Comparison of ENCODE assay signal across 8 mouse cellular contexts in genomic region chr8:26848955-26849684, GRCm38 (mm10).
DNase-seq lines count a peak whose midpoint lies in the region; ATAC-seq and TF ChIP-seq lines count a peak whose summit lies in the region.

No protein-coding gene starts in this region.

- 69% methylated on average over 19 of the region's 19 CpGs for WGBS in heart, embryonic 13.5 days
- 81% methylated on average over 19 of the region's 19 CpGs for WGBS in limb, embryonic 10.5 days
- 65% methylated on average over 19 of the region's 19 CpGs for WGBS in kidney, embryonic 14.5 days

- no peaks in the 10 kb centered on the region for H3K36me3 ChIP-seq in CH12.LX (replicated peaks in 1 of 2; ENCODE audit: control insufficient read depth in 1 of 2, insufficient read depth in 1 of 2, low read length in 1 of 2)
- H3K36me3 ChIP-seq in heart, embryonic 13.5 days: no peaks in the 10 kb centered on the region
- H3K36me3 ChIP-seq in limb, embryonic 10.5 days: no peaks in the 10 kb centered on the region
- H3K36me3 ChIP-seq in kidney, embryonic 14.5 days (ENCODE audit: control insufficient read depth, insufficient read depth, low read length): no peaks in the 10 kb centered on the region

- ATAC-seq in heart, embryonic 13.5 days (ENCODE audit: extremely low read depth, insufficient number of reproducible peaks, low FRiP score, low TSS enrichment): no peak
- ATAC-seq in kidney, embryonic 14.5 days (ENCODE audit: low FRiP score, low TSS enrichment): no peak

- no peaks in the 10 kb centered on the region for H3K9me3 ChIP-seq in CH12.LX (replicated peaks; ENCODE audit: low read length)
- H3K9me3 ChIP-seq in heart, embryonic 13.5 days: no peaks in the 10 kb centered on the region
- H3K9me3 ChIP-seq in limb, embryonic 10.5 days (replicated peaks): no peaks in the 10 kb centered on the region
- H3K9me3 ChIP-seq in kidney, embryonic 14.5 days (ENCODE audit: control insufficient read depth, low read length): no peaks in the 10 kb centered on the region

- H3K4me3 ChIP-seq in CH12.LX (replicated peaks in 1 of 3; ENCODE audit: low read depth in 2 of 3, low read length in 2 of 3, poor library complexity in 1 of 3): peak overlapping the region in 2 of 3 experiments; percentile 2
- H3K4me3 ChIP-seq in heart, embryonic 13.5 days: no peak overlapping the region
- H3K4me3 ChIP-seq in limb, embryonic 10.5 days: no peak overlapping the region
- no peak overlapping the region for H3K4me3 ChIP-seq in kidney, embryonic 14.5 days (ENCODE audit: low read length)

- TF ChIP-seq EP300 in CH12.LX (IDR thresholded peaks at IDR 0.05; ENCODE audit: low read length): peak; percentile 76

- in situ Hi-C loops in CH12.LX (cut with MboI; ENCODE audit: low pct_ligation_motif_present, low pct_unique_long_range_greater_than_20kb, low sequenced_read_pairs): loop anchor here (10.0 kb wide), 1 partner anchor 126 kb away; the partner anchor contains the start of gene Zfp703

- TF ChIP-seq RAD21 in CH12.LX (IDR thresholded peaks at IDR 0.05; ENCODE audit: low read depth, low read length): no peak

- H3K4me2 ChIP-seq in CH12.LX (ENCODE audit: insufficient read depth, low read depth, poor library complexity, severe bottlenecking): peak overlapping the region; percentile 78
- no peak overlapping the region for H3K4me2 ChIP-seq in heart, embryonic 13.5 days
- no peak overlapping the region for H3K4me2 ChIP-seq in kidney, embryonic 14.5 days (replicated peaks; ENCODE audit: low read depth, low read length)

- no peaks in the 10 kb centered on the region for H3K27me3 ChIP-seq in CH12.LX (replicated peaks)
- peaks cover 15% of the 10 kb centered on the region; the same call in 1 of the 2 replicates for H3K27me3 ChIP-seq in heart, embryonic 13.5 days (replicated peaks)
- H3K27me3 ChIP-seq in limb, embryonic 10.5 days (ENCODE audit: low read depth, poor library complexity, severe bottlenecking): peaks cover 36% of the 10 kb centered on the region
- H3K27me3 ChIP-seq in kidney, embryonic 14.5 days (ENCODE audit: control insufficient read depth, insufficient read depth, low read length): no peaks in the 10 kb centered on the region

- intact Hi-C loops in heart, postnatal 25 days (cut with DNase I): loop anchor here (5.0 kb wide), 1 partner anchor 128 kb away; the partner anchor contains the start of gene Zfp703

- peaks cover 28 to 66% of the 10 kb centered on the region in 2 experiments for H3K4me1 ChIP-seq in CH12.LX (ENCODE audit: control insufficient read depth in 1 of 2, insufficient read depth in 2 of 2)
- H3K4me1 ChIP-seq in heart, embryonic 13.5 days: peaks cover 26% of the 10 kb centered on the region
- H3K4me1 ChIP-seq in limb, embryonic 10.5 days: peaks cover 96% of the 10 kb centered on the region
- H3K4me1 ChIP-seq in kidney, embryonic 14.5 days (ENCODE audit: control insufficient read depth, insufficient read depth, low read length): peaks cover 32% of the 10 kb centered on the region

- dilution Hi-C loops in CH12.LX (cut with MboI; ENCODE audit: extremely low pct_ligation_motif_present, extremely low pct_unique_long_range_greater_than_20kb, low sequenced_read_pairs): no loop called here

- H3K27ac ChIP-seq in CH12.LX (ENCODE audit: insufficient read depth, low read depth): no peak overlapping the region
- H3K27ac ChIP-seq in heart, embryonic 13.5 days (replicated peaks): no peak overlapping the region
- H3K27ac ChIP-seq in limb, embryonic 10.5 days: peak overlapping the region; percentile 75
- no peak overlapping the region for H3K27ac ChIP-seq in kidney, embryonic 14.5 days (ENCODE audit: low read depth, low read length)

- H3K79me2 ChIP-seq in CH12.LX (replicated peaks; ENCODE audit: control insufficient read depth, extremely low read depth, insufficient read depth, poor library complexity, severe bottlenecking): no peaks in the 10 kb centered on the region

- no peak overlapping the region for H3K9ac ChIP-seq in CH12.LX (ENCODE audit: insufficient read depth, low read depth)
- 0 out of 2 replicates have a peak overlapping the region, but pooled peaks have one; percentile 11 for H3K9ac ChIP-seq in heart, embryonic 13.5 days
- no peak overlapping the region for H3K9ac ChIP-seq in kidney, embryonic 14.5 days (ENCODE audit: low read depth, low read length)

- DNase-seq in heart, adult 18-20 months: peak; percentile 68 to 78
- DNase-seq in heart, postnatal 25 days (ENCODE audit: low spot score): no peak
- DNase-seq in CH12.LX (ENCODE audit: extremely low read depth): peak; percentile 51
- peak; percentile 34 for DNase-seq in limb, embryonic 10.5 days (ENCODE audit: low spot score)
- no peak for DNase-seq in spleen, adult 18-20 months
- DNase-seq in embryo, embryonic 11 days: no peak

- TF ChIP-seq CTCF in CH12.LX (conservative IDR thresholded peaks at IDR 0.05 in 1 of 2, IDR thresholded peaks at IDR 0.05 in 1 of 2; ENCODE audit: low read depth in 2 of 2, low read length in 2 of 2): no peak

- TF ChIP-seq POLR2A in CH12.LX (IDR thresholded peaks at IDR 0.05; ENCODE audit: low read depth, low read length): no peak

TF ChIP-seq in CH12.LX, 34 proteins besides CTCF, POLR2A, EP300 and RAD21:
- TF ChIP-seq JUND (conservative IDR thresholded peaks at IDR 0.05; ENCODE audit: low read depth, low read length) (peak; percentile 55; the same call in 1 of the 2 replicates), MEF2A (IDR thresholded peaks at IDR 0.05; ENCODE audit: borderline replicate concordance, low read depth, low read length) (peak; percentile 62; the same call in 1 of the 2 replicates), JUN (IDR thresholded peaks at IDR 0.05; ENCODE audit: insufficient read depth, low read depth, low read length) (peak; percentile 8; the same call in 1 of the 2 replicates), E2F4 (IDR thresholded peaks at IDR 0.05; ENCODE audit: insufficient replicate concordance, low read depth, low read length) (no peak), CHD1 (IDR thresholded peaks at IDR 0.05; ENCODE audit: low read depth, low read length) (0 out of 2 replicates have a peak, but pooled peaks have one; percentile 42), BHLHE40 (IDR thresholded peaks at IDR 0.05; ENCODE audit: low read depth, low read length) (0 out of 2 replicates have a peak, but pooled peaks have one; percentile 10), ZC3H11A (IDR thresholded peaks at IDR 0.05; ENCODE audit: low read depth, low read length) (no peak), PAX5 (IDR thresholded peaks at IDR 0.05; ENCODE audit: low read length) (no peak), SMC3 (IDR thresholded peaks at IDR 0.05; ENCODE audit: low read depth, low read length) (no peak), KAT2A (IDR thresholded peaks at IDR 0.05; ENCODE audit: insufficient replicate concordance, low read length) (no peak), ETS1 (conservative IDR thresholded peaks at IDR 0.05; ENCODE audit: low read depth, low read length) (peak; percentile 65; the same call in 1 of the 2 replicates)

Comparison
In these comparisons a context has a peak if more than half of its experiments do, and no peak if none do; other contexts are left out.
1. DNase-seq: peak in heart, adult 18-20 months (2 of 2), CH12.LX (single experiment) and limb, embryonic 10.5 days (single experiment); none in heart, postnatal 25 days (single experiment), spleen, adult 18-20 months (0 of 2) and embryo, embryonic 11 days (single experiment).
2. H3K4me3 ChIP-seq: peak in CH12.LX (2 of 3); none in heart, embryonic 13.5 days (single experiment), limb, embryonic 10.5 days (single experiment) and kidney, embryonic 14.5 days (single experiment).